Mouse (Mus musculus) testis, adult 2 months (tissue): ENCODE data around the gene Emilin1. TPM values are rescaled to one million over a fixed set of nuclear protein-coding genes. Genes with fewer than 3 reads are reported as not detected.

Source experiments
- H3K27ac ChIP-seq: fragments of 200-500 bp; 2 replicates; pipeline ENCODE4 v1.5.1; 2012; ENCODE audit warnings: low read depth, low read length; ENCODE audit not compliant: control insufficient read depth, insufficient read depth
- H3K27me3 ChIP-seq: fragments of 200-500 bp; 2 replicates; pipeline ENCODE4 v1.6.1; 2012; ENCODE audit warnings: mild to moderate bottlenecking, low read length, moderate library complexity; ENCODE audit not compliant: control insufficient read depth, insufficient read depth
- H3K36me3 ChIP-seq: fragments of 200-500 bp; 2 replicates; pipeline ENCODE4 v1.6.1; 2012; ENCODE audit warnings: mild to moderate bottlenecking, low read length; ENCODE audit not compliant: control insufficient read depth, insufficient read depth
- H3K4me1 ChIP-seq: fragments of 200-500 bp; 2 replicates; pipeline ENCODE4 v1.6.1; 2012; ENCODE audit warnings: low read length; ENCODE audit not compliant: control insufficient read depth, insufficient read depth
- H3K4me3 ChIP-seq: fragments of 200-500 bp; 2 replicates; pipeline ENCODE4 v1.5.1; 2012; ENCODE audit warnings: low read depth, mild to moderate bottlenecking, low read length, moderate library complexity, mixed read lengths; ENCODE audit not compliant: control insufficient read depth
- CTCF ChIP-seq: fragments of 200-500 bp; IDR thresholded peaks from 2 replicates; pipeline ENCODE4 v1.5.1; 2012; ENCODE audit warnings: low read depth, mild to moderate bottlenecking, inconsistent platforms, low read length, moderate library complexity; ENCODE audit not compliant: control insufficient read depth, insufficient read depth, insufficient replicate concordance
- POLR2A ChIP-seq: fragments of 200-500 bp; IDR thresholded peaks from 2 replicates; pipeline ENCODE4 v1.6.1; 2012; ENCODE audit warnings: low read depth, mild to moderate bottlenecking, inconsistent platforms, low read length, moderate library complexity; ENCODE audit not compliant: control insufficient read depth
- polyA plus RNA-seq: library from polyadenylated mRNA; depleted of rRNA; stranded (reverse); fragments of >200 nt; gene quantifications from 2 replicates; pipeline ENCODE4 v1.2.3, GENCODE M21; 2012; rRNA removed

The Emilin1 gene
- 5.7 and 6.5 TPM in 2 replicates for polyA plus RNA-seq

GRCm38 (mm10) chr5:30913060-30913841, at the start of gene Emilin1:
Gene Emilin1, plus strand, starts transcription at chr5:30913402.
- Histone ChIP-seq H3K4me1 (peaks cover 8% of the 10 kb centered on the region), H3K27me3 (no peaks in the 10 kb centered on the region), H3K4me3 (peak within 1 kb of the TSS; percentile 34), H3K27ac (peak within 1 kb of the TSS; percentile 39; the same call in 1 of the 2 replicates), H3K36me3 (no peaks in the 10 kb centered on the region)
- TF ChIP-seq POLR2A (no peak), CTCF (no peak)

GRCm38 (mm10) chr5:30863852-30864251, 49.4 kb upstream of the Emilin1 start:
- H3K27me3 ChIP-seq = no peaks in the 10 kb centered on the region
- no peak overlapping the region for H3K27ac ChIP-seq
- H3K36me3 ChIP-seq = peaks cover 1% of the 10 kb centered on the region
- no peak for TF ChIP-seq CTCF
- TF ChIP-seq POLR2A = no peak
- no peak overlapping the region for H3K4me3 ChIP-seq
- H3K4me1 ChIP-seq = peaks cover 1% of the 10 kb centered on the region

GRCm38 (mm10) chr5:30864322-30864721, 48.9 kb upstream of the Emilin1 start:
- no peak overlapping the region for H3K27ac ChIP-seq
- no peak for TF ChIP-seq POLR2A
- TF ChIP-seq CTCF = no peak
- H3K4me3 ChIP-seq = no peak overlapping the region
- H3K4me1 ChIP-seq = peaks cover 6% of the 10 kb centered on the region
- H3K27me3 ChIP-seq = no peaks in the 10 kb centered on the region
- peaks cover 1% of the 10 kb centered on the region for H3K36me3 ChIP-seq

- Histone ChIP-seq H3K4me3 (no peak overlapping the region), H3K27me3 (no peaks in the 10 kb centered on the region), H3K27ac (no peak overlapping the region), H3K4me1 (peaks cover 7% of the 10 kb centered on the region), H3K36me3 (peaks cover 1% of the 10 kb centered on the region)
- TF ChIP-seq CTCF (no peak), POLR2A (no peak)
Measured at GRCm38 (mm10) chr5:30866871-30867270, 46.3 kb upstream of the Emilin1 start.

GRCm38 (mm10) chr5:30867712-30868111, 45.5 kb upstream of the Emilin1 start, which contains the start of gene Tmem214:
Gene Tmem214, plus strand, starts transcription at chr5:30868012.
- H3K36me3 ChIP-seq = peaks cover 1% of the 10 kb centered on the region
- TF ChIP-seq CTCF = no peak
- TF ChIP-seq POLR2A = no peak
- no peaks in the 10 kb centered on the region for H3K27me3 ChIP-seq
- H3K4me3 ChIP-seq = peak within 1 kb of the TSS; percentile 99; the same call in 1 of the 2 replicates
- no peak within 1 kb of the TSS for H3K27ac ChIP-seq
- H3K4me1 ChIP-seq = peaks cover 7% of the 10 kb centered on the region

- TF ChIP-seq CTCF = no peak
- no peak for TF ChIP-seq POLR2A
- Histone ChIP-seq H3K4me1 (peaks cover 7% of the 10 kb centered on the region), H3K27me3 (no peaks in the 10 kb centered on the region), H3K36me3 (peaks cover 1% of the 10 kb centered on the region), H3K4me3 (peak overlapping the region; percentile 99), H3K27ac (peak overlapping the region; percentile 89; the same call in 1 of the 2 replicates)
Measured at GRCm38 (mm10) chr5:30868981-30869380, 44.2 kb upstream of the Emilin1 start.

- H3K4me1 ChIP-seq = peaks cover 7% of the 10 kb centered on the region
- peak overlapping the region; percentile 99 for H3K4me3 ChIP-seq
- peaks cover 1% of the 10 kb centered on the region for H3K36me3 ChIP-seq
- H3K27ac ChIP-seq = peak overlapping the region; percentile 89
- no peak for TF ChIP-seq CTCF
- peak; percentile 82 for TF ChIP-seq POLR2A
- no peaks in the 10 kb centered on the region for H3K27me3 ChIP-seq
Measured at GRCm38 (mm10) chr5:30869405-30870130, 43.6 kb upstream of the Emilin1 start.

GRCm38 (mm10) chr5:30870131-30870406, 43.1 kb upstream of the Emilin1 start:
- H3K27me3 ChIP-seq = no peaks in the 10 kb centered on the region
- peak overlapping the region; percentile 99 for H3K4me3 ChIP-seq
- H3K4me1 ChIP-seq = peaks cover 7% of the 10 kb centered on the region
- H3K36me3 ChIP-seq = no peaks in the 10 kb centered on the region; the same call in none of the 2 replicates
- no peak for TF ChIP-seq POLR2A
- no peak for TF ChIP-seq CTCF
- H3K27ac ChIP-seq = peak overlapping the region; percentile 89
